Mouse (Mus musculus) lung, adult 2 months (tissue): Measurements from ENCODE around the gene Midn.

Experiments
- CTCF ChIP-seq: fragments of 200-500 bp; IDR thresholded peaks from 2 replicates; pipeline ENCODE4 v1.5.1; 2011; ENCODE audit warnings: mild to moderate bottlenecking, low read length, control low read depth; ENCODE audit not compliant: insufficient read depth
- POLR2A ChIP-seq: fragments of 200-500 bp; IDR thresholded peaks from 2 replicates; pipeline ENCODE4 v1.6.1; 2011; ENCODE audit warnings: low read depth, mild to moderate bottlenecking, control low read depth, low read length, borderline replicate concordance; ENCODE audit errors: extremely low read depth

- TF ChIP-seq CTCF (no peak), POLR2A (no peak)
Measured at GRCm38 (mm10) chr10:80155277-80155676, 7.2 kb downstream of the Midn start.
